Mouse (Mus musculus) lung, postnatal 14 days (tissue): ENCODE measurements around the gene H3f3b.
"Not testable (repeated sequence)": the region's sequence is repeated elsewhere in the genome, so short reads cannot be mapped to it uniquely, and the experiment has no call there.

Source experiments
- DNase-seq: peaks from one replicate; pipeline ENCODE4 v3.0.0; 2021

Gene H3f3b

GRCm38 (mm10) chr11:116045173-116045572 is 17.4 kb upstream of the H3f3b start:
- no peak for DNase-seq

- no peak for DNase-seq
Observed at GRCm38 (mm10) chr11:116043286-116043685, 15.5 kb upstream of the H3f3b start.

GRCm38 (mm10) chr11:116042372-116043138 is 14.8 kb upstream of the H3f3b start:
- DNase-seq = no peak

- no peak for DNase-seq
Observed at GRCm38 (mm10) chr11:116041833-116042232, 14.1 kb upstream of the H3f3b start.

- DNase-seq = no peak
Observed at GRCm38 (mm10) chr11:116040593-116040992, 12.8 kb upstream of the H3f3b start.

- DNase-seq = no peak
Observed at GRCm38 (mm10) chr11:116037826-116038225, 10.1 kb upstream of the H3f3b start.

- DNase-seq = no peak
Observed at GRCm38 (mm10) chr11:116036671-116037070, 8.9 kb upstream of the H3f3b start.

GRCm38 (mm10) chr11:116034584-116034983 is 6.8 kb upstream of the H3f3b start:
- no peak for DNase-seq

- DNase-seq = peak; percentile 39
Observed at GRCm38 (mm10) chr11:116030898-116031845, 3.4 kb upstream of the H3f3b start.

- peak; percentile 96 for DNase-seq
Observed at GRCm38 (mm10) chr11:116030088-116030897, 2.5 kb upstream of the H3f3b start, which contains the start of gene Unk. Unk (plus strand) TSS chr11:116030322.

GRCm38 (mm10) chr11:116029086-116029865 is 1.5 kb upstream of the H3f3b start:
- no peak for DNase-seq

- DNase-seq = no peak
Observed at GRCm38 (mm10) chr11:116028177-116028865, 559 bp upstream of the H3f3b start.

- DNase-seq = no peak
Observed at GRCm38 (mm10) chr11:116025056-116025845, 2.5 kb downstream of the H3f3b start.

- peak; percentile 94 for DNase-seq
Observed at GRCm38 (mm10) chr11:116024356-116024808, 3.4 kb downstream of the H3f3b start.

- DNase-seq = peak; percentile 82
Observed at GRCm38 (mm10) chr11:116023771-116024355, 3.9 kb downstream of the H3f3b start.

- not testable (repeated sequence) for DNase-seq
Observed at GRCm38 (mm10) chr11:116023074-116023770, 4.5 kb downstream of the H3f3b start.

GRCm38 (mm10) chr11:116022256-116022780 is 5.4 kb downstream of the H3f3b start:
- DNase-seq = no peak

GRCm38 (mm10) chr11:116021328-116022220 is 6.2 kb downstream of the H3f3b start:
- no peak for DNase-seq
